Mouse (Mus musculus) cerebellum, postnatal 36 days (tissue): ENCODE measurements around the gene Hps3.
A peak's percentile ranks its signal among the peaks of the same experiment; 100 is the strongest.
"Not testable (repeated sequence)": the region's sequence is repeated elsewhere in the genome, so short reads cannot be mapped to it uniquely, and the experiment has no call there.

ENCODE experiments used
- DNase-seq, 2 experiments: peaks; one replicate each; pipeline ENCODE4 v3.0.0; 2021 to 2022; ENCODE audit warnings: mixed read lengths in 2 of 2

Gene Hps3

DNA sequence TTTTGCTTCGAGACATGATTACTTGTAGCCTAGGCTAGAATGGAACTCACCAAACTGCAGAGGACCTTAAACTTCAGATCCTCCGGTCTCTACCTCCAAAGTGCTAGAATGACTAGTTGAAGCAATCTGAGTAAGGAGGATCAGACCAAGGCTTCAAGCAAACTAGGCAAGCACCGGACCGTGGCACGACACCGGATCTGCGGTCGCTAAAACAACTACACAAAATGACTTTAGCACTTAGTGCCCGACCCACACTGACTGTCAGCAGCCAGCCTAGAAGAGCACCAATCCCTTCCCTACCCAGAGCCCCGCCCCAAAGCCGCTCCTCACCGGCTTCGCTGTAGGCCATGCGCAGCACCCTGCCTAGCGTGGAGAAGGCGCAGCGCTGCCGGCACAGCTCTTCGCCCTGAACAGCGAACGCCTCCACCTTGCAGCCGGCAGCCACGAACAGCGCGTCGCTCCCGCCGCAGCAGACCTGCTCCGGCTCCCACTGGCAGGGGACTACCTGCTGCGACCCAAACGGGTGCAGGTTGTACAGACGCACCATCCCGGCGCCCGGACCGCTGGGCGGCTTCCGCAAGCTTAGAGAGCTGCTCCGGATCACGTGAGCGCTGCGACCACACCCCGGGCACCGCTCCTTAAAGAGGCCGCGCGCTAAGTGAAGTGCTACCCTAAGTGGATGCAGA is at the start of gene Hps3:
Hps3 (minus strand) TSS at position 597 of the 686 bp plus-strand sequence.
- DNase-seq = peak; percentile 85

DNA sequence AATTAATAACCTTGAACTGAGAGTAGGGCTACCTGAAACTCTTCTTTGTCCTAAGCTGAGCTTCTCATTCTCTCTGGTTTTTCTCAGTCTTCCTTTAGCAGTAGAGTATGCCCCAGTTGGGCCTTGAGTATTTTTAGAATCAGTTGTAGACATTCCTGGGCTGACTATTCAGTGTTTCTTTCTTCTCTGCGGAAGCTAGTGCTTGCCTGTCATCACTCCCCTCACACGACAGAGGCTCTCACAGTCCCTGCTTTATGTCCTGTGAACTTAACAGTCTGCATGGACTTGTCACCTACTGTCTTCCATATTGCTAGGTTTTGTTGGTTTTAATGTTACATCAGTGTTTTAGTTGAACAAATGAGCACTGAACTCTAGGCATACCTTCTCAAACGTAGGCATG is 47.0 kb upstream of the Hps3 start:
- DNase-seq = no peak

- DNase-seq = no peak
Observed at GRCm38 (mm10) chr3:20076145-20077053, 41.3 kb upstream of the Hps3 start.

GRCm38 (mm10) chr3:20058197-20058541 is 23.1 kb upstream of the Hps3 start:
- DNase-seq = no peak

DNA sequence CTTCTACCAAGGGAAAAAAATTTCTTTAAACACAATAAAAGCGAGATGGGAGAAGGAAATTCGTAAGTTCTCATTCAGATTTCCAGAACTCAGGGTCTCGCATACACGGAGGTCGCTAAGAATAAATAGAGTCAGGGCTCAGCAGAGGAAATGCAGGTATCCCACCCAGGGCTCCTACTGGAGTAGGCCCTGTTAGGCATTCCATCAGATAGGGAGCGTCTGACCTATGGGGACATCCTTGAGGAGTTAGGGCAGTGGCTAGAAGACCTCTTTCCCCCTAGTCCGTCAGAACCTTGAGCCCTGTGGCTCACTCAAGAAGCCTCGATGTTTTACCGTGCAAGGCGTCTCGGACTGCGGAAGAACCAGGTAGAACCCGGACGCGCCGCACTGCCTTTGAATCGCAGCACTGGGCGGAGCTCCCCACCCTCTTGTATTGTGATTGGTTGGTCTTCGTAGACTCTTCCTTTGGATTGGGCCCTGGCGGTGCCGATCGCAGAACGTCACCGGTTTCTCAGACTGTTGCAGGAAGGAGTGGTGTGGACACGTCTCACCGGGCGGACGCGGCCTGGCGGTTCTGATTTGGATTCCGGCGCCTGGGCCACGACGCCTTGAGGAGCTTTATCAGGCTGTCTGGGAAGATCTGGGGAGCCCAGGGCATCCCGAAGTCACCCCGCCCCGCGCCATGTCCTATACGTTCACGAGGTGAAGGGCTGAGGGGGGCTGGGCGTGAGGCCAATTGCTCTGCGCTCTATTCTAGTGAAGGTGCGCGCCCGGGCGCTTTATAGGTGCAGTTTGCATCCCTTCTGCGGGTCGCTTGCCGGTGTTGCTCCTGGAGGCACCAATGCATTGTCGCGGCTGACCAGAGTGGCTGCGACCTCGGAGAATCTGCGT is 22.4 kb upstream of the Hps3 start, which contains the start of gene Hltf:
Hltf (plus strand) TSS at position 506 of the 891 bp plus-strand sequence.
- DNase-seq = peak; percentile 92 to 97

DNA sequence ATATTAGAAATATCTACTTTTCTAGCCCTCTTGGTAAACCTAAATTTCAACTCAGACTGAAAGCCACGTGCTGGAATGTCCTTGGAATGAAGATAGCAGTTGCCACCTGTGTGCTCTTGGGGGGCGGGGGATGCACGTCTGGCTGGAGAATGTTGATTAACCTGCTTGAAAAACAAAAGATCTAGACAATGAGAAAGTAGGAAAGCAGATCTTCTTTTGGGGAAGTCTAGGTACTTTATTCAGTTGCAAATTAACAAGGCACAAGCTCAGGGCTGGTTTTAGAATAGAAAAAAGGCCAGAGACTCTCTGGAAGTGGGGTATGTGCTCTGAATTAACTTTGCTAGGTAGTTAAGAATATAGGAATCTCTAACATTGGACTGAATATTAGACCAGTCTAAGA is 9.6 kb upstream of the Hps3 start:
- not testable (repeated sequence) for DNase-seq

DNA sequence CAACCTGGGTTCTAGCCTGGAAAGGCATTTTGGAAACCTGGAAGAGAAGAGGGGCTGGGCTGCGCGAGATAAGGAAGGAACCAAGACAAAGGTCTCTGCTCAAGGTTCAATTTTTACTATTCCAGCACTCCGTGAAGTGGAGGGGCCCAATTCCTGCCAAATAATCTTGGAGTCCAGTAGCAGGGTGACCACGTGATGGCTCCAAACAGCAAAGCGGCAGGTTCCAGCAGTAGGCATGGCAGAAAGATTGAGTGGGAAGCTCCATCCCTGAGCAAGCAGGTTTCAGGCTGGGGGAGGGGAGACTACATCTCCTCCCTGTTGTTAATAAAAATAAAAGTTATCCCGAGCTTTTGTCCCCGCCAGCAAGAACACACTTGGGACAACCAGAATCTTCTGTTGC is 6.3 kb upstream of the Hps3 start:
- not testable (repeated sequence) for DNase-seq

DNA sequence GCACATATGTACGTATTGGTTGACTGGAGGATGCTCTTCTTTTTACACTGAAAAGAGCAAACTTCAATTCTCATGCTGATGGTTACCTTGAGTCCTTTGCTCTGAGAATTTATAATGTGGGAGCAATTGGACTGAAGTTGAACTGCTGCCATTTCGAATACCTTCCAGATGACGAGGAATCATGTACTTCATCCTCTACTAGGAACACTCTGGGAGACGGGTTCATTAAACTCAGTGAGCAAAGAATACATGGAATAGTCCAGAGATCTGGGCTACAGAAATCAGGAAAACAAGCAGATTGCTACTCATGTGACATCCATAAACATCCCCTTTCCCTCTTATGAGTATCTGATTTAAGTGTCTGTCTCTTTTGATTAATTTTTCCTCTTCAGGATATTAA is 954 bp upstream of the Hps3 start:
- no peak for DNase-seq

DNA sequence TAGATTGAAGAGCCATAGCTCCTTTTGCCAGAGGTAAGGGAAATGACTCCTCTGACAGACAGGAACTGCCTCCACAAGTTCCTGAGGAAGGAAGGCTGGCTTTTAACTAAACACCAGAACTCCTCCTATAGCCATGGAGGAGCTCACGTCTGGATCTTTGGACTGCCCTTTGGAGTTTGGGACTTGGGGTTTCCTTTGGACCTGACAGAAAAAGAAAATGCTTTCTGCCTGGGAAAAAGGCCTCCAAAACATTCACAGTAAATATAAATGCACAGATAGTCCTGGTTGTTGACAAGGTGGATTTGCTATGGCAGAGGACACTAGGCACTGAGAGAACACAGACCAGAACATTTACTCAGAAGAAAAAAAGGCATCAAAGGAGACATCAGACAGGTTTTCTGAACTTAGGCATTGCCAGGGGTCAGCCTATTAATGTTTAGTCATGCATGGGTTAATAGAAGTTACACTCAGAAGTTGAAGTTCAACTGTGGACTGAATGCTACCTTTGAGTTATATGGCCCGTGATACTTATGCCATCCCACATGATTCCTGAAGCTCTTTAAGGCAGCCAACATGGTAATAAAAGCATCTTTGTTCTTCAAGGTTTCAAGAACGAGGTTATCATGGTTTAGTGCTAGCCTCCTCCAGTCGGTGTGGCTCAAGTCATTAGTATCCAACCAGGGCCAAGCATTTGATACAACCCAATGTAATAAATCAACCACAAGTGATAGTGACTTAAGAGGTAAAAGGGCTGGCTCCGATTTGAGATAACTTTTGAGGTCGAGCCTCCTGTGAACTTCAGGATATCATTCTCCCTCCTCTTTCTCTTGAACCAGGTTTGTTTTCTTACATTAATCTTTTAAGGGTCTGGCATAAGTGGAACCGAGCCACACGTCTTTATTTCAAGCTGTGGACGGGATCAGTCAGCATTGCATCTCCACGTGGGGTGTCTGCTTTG is 1.1 kb downstream of the Hps3 start:
- DNase-seq = no peak

DNA sequence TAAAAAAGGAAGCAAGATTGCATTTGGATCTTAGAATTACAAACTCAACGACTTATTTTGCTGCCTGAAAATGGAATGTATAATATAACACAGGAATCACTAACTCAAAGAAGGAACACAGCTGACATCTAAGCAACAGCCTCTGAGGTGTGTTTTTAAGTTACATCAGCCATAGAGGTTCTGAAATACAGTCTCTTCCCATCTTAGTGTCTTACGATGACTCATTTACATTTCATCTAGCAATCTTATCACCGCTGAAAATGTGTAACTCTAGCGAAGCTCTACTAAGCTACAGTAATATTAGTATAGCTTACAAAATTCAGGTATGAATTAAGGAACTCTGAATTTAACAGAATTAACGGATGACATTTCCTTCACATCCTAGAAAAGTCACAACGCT is 4.3 kb downstream of the Hps3 start:
- no peak for DNase-seq

DNA sequence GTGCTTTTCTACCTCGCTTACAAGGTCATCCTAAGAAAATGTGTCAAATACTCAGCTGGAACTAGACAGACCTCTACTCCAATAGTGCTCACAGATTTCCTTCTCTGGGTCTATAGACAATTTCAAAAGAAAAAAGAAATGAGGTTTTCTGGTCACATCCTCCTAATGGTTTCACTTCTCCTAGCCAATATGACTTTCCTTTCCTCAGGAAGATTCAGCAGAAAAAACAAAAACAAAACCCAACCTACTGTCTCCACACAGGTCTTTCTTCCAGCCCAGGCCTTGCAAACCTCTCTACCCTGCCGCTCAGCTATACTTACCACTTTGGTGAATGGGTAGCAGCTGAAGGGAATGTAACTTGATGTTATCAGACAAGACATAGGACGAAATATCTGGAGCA is 6.5 kb downstream of the Hps3 start:
- no peak for DNase-seq

DNA sequence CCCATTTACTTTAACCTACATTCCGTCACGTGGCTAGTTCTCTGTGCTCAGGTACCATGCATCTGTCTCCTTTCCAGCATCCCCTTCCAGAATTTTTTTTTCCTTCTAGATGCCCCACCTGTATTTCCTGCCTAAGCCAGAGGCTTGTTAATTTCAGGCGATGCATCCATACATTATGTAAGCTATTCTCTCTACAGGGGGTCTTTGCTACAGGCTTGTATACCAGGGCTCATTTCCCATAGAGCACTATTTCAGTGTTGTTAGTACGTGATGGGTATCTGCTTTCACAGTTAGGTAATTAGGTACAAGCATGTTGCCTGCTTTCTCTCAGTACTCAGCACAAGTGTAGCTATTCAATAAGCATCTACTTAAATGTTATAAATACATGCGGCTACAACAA is 7.3 kb downstream of the Hps3 start:
- DNase-seq = no peak

DNA sequence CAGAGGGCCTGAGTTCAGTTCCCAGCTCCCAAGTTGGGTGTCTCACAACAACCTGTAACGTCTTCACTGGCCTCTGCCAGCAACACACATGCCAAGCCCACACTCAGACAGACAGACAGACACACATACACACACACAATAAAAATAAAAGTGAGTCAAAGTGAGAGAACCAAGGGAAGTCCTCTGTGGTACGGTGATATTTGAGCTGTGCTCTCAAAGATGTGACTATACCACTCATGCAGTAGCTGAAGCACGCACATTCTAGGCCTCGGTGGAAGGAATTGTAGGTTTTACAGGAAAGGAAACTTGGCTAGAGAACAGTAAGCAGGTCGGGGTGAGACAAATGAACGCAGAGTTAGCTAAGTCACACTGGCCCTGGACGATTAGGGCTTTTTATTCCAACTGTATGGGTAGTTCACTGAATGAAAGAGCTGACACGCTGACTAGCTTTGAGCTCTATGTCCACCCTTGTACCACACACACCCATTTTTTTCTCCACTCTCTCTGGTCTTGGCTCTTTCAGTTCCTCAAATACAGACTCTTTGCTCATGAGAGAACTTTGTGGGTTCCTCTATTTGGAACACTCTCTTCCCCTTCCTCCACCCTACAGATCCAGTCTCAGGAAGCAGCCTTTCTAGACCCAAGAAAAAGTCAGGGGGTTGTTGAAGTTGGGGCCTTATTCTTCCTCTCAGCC is 8.0 kb downstream of the Hps3 start:
- no peak for DNase-seq

DNA sequence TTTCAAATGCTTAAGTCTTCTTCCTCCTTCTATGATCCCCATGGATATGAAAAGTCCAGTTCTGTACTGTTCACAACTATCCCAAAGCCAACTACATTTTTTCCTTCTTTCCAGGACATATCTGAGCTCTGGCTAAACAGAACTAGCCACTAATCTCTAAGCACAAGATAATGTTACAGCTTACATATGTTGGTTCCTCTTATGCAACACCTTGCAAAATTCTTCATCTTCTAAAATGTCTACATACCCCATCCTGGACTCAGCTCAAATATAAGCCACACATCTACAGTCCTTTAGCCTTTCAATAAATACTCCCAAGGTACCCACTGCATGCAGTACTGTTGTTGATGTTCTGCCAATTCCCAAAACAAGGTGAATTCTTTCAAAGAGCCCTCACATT is 8.6 kb downstream of the Hps3 start:
- DNase-seq = no peak

- no peak for DNase-seq
Observed at GRCm38 (mm10) chr3:20023832-20024231, 11.3 kb downstream of the Hps3 start.

- DNase-seq = no peak
Observed at GRCm38 (mm10) chr3:20018076-20018475, 17.0 kb downstream of the Hps3 start.

GRCm38 (mm10) chr3:20014454-20014853 is 20.7 kb downstream of the Hps3 start:
- no peak for DNase-seq

DNA sequence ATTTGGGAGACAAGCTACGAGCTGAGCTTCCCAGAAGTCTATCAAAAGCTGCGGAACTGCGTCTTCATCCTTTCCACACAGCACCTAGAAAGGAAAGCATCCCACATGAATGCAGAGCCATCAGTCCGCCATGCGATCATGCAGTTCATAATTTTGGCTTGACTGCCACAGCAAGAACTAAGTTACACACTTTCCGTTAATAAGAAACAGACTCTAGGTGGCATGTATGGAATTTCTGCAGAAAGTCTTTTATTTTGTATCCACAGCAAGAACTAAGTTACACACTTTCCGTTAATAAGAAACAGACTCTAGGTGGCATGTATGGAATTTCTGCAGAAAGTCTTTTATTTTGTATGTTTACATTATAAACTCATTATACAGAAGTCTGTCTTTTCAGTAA is 24.2 kb downstream of the Hps3 start:
- not testable (repeated sequence) for DNase-seq

DNA sequence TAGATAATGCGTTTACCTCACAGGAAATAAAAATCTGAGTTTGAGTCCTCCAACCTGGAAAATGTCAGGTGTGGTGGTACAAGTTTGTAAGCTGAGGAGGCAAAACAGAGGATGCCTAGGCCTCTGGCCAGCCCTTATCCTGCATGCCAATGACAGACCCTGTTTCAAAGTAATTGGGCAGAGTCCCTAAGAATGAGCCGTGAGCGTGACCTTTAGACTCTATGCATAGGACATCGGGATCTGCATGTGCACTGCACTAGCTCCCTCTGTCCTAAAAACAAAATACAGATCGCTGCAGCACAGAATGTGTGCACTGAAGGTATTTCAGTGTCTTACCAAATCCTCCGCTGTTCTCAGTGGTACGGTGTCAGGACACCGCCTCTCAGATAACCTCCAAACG is 24.7 kb downstream of the Hps3 start:
- DNase-seq = no peak

DNA sequence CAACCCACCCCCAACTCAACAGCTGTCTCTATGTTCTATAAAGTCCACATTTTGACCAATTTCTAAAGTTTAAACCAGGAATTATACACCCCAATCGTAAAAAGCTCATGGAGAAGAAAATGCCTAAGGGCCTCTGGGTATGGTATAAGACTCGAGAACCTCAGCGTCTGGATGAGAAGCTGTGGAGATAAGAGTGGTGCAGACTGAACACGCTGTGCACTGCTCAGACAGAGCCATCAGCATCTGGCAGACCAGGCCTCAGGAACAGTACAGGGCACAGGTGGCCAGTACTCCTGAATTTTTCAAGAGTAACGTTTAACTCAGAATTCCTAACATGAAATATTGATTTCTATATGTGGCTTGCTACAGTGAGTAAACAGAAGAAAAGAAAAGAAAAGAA is 27.4 kb downstream of the Hps3 start:
- no peak for DNase-seq

DNA sequence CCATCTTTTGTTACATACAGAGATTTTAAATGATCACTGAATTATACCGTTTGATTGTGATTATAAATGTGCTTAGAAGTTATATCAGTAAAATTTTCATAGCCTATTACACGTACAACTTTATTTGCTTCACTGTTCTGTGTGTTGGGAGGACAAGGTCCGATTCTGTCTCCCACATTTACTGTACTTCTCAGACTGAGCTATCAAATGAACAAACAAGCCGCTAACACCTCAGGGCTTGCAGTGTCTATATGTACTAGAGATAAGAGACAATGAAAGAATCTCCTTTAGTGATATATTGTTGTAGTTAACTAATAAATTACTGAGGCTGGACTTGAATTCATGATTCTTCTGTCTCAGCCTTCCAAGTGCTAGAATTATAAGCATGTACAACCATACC is 27.8 kb downstream of the Hps3 start:
- no peak for DNase-seq
